Mouse (Mus musculus) v-Abl transformed pro-B cells (cell line): ENCODE measurements around the gene Itpr3.

ENCODE experiments used
- in situ Hi-C, 2 experiments: fragments of 400-800 bp; cut with MboI; formaldehyde crosslinking; loops; one replicate each; pipeline ENCODE4 v1.15.1; 2025; ENCODE audit not compliant: unreplicated experiment in 2 of 2

The Itpr3 gene

DNA sequence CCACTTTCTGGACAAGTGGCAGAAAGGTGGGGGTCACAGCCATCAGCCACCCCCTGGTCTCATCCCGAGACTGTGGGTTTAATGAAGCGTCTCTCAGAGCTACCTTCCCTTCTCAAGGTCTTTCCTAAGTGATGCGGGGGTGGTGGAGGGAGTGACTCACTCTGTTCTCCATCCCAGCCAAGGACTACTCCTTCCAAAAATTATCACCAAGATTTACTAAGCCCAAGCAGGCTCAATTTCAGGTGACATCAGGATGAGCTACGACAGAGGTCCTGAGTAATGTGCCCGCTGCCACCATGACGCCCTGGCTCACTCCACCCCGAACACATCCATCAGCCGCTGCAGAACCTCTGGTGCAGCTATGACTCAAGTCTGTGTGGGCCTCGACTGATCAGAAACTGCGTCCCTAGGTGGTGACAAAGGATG lies 74.1 kb downstream of the Itpr3 start:
- in situ Hi-C loops, result no loop called here

DNA sequence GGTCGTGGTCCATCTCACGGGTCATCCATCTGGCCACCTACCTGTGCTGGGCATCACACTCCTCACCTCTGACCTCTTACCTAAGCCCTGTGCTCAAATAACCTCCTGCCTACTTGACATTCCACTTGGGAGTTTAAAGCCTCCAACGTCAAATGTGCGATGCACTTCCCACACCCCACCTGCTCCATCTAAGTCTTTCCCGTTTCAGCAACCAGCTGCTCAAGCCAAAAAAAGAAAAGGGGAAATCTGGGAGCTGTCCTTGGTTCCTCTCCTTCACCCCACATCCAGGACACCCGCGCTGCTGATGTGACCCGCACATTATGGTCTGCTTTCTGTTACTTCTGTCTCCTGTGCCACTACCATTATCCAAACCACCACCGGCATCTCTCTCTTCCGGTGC lies 75.1 kb downstream of the Itpr3 start:
- in situ Hi-C loops, result no loop called here

DNA sequence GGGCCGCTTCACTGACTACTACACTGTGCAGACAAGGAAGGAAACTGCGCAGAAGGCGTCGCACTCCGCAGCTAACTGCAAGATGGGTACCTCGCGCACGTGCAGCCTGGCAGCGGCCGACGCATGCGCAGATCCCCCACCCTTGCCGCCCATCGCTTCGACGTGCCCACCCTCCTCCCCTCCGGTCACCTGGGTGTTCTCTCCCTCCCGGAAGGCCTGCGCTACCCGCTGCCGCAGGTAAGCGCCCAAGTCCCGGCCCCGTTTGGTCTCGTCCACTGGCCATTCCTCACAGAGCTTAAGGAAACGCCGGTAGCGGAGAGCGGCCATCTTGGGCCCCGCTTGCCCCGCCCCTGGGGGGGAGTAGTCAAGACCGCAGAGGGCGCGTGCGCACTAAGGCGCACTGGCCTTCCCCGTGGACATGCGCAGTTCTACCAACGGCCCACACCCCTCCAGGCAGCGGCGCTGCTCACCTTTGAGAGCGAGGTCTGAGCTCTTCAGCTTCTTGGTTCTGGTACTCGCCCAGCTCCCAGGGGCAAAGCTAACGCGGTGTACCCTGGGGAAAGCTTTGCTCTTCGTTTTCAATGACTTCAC lies 76.5 kb downstream of the Itpr3 start, which contains the start of gene Uqcc2:
TSS of gene Uqcc2 (minus strand) at position 366 of the 591 bp plus-strand sequence.
- in situ Hi-C loops, result no loop called here

DNA sequence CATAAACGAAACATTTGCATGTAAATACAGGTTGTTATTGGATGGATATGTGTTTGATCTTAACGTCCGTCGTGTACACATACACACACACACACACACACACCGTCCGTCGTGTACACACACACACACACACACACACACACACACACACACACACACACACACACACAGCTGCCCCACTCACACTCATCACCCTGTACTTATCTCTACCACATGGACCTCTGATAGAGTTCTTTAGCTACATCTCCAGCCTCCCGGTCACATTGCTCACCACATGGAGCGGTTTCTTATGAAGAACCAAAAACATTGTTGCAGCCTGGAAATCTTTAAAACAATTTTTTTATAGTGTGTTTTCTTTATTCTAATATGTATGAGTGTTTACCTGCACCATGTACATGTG lies 77.1 kb downstream of the Itpr3 start:
- in situ Hi-C loops, result no loop called here

DNA sequence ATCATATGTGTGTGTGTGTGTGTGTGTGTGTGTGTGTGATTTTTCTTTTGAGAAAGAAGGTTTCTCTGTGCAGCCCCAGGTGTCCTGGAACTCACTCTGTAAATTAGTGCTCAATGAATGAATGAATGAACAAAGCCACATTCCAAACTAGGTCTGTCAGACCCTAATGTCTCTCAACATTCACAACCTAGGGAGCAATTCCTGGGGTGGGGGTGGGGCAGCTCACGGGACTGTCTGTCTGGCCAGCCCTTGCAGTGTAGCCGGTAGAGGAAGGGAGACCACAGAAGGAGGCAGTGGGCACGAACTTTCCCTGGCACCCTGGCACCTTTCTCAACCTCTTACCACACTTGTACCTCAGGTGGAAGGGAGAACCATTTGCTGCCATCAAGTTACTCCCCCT lies 77.6 kb downstream of the Itpr3 start:
- in situ Hi-C loops, result no loop called here

DNA sequence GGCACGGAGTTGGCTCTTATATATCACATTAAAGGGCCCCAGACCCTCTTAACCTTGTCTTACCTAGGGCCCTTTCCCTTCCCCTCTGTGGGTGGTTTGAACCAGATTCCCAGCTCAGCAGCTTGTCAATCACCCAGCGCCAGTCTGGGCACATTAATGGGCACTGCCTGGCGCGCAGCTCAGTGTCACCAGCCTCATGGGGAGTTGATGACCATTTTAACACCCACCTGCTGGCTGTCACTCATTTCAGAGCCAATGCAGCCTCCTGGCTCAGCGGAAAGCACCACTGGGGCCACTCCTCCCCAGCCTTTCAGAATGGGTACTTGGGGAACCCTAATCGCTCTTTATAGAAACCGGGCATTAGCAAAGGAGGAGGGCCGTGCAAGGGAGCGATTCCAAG lies 81.3 kb downstream of the Itpr3 start:
- in situ Hi-C loops, result no loop called here

DNA sequence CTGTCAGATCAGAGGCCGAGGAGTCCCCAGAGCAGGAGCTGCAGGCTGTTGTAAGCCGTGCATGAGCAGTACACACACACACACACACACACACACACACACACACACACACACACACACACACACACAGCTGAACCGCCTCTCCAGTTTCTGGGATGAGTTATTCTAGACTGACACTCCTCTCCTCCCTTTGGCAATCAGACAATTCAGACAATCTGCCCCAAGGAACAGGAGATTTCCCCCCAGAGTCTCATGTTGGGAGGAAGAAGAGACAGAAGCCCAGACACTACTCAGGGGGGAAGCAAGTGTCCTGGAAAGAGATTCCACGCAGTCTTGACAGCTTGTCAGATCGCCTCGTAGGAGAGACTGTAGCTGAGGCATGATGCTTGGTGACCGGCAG lies 82.2 kb downstream of the Itpr3 start:
- in situ Hi-C loops, result no loop called here

DNA sequence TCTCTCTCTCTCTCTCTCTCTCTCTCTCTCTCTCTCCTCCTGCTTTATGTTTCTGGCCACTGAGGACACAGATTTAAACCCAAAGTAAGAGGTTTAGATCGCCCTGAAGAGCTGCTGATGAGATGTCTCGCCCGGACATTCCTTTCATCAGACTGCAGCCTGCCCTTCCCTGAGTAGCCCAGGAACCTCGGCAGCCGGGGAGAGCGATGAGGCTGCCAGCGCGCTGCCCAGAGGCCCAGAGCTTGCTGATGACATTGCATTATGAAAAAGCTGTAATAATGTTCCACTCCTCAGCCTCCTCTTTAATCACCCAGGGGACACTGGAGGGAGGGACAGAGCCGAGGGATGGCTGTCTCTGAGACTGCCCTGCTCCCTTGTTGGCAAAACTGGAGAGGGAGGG lies 83.2 kb downstream of the Itpr3 start:
- in situ Hi-C loops, result no loop called here

DNA sequence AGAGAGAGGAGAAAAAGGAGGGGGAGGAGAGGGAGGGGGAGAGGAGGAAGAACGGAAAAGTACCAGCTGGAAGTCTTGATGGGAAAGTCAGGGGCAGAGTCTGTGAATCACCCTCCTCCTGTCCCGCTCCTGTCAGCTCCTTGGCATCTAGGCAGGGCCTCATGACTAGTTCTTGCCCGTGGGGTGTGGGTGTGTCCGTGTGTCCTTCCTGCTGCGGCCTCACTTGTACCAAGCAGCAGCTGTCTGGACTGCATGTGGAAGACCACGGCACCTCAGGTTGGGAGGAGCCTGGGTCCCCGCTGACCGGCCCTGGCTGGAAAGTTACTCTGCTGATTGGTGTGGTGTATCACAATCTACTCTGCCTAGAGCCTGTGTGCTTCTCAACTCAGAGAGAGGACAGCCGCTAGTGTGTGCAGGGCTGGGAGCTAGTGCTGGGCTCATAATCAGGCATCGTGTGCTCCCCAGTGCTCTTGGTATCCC lies 84.9 kb downstream of the Itpr3 start:
- in situ Hi-C loops, result no loop called here

DNA sequence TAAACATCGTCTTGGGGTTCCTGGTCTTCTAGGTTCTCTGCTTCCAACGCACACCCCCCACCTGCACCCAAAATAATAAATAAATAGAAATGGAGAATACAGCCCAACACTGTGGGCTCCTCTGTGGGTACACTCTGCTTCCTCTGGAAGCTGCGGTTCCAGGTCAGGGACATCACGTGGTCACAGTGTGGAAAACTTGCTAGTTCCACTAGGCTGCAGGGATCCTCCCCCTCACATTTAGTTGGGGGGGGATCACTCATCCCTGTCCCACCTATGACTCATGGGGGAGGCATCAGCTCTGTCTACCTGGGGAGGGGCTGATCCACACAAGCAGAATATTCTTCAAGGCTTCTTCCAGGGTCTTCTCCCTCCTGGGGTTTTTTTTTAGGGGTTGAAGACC lies 87.0 kb downstream of the Itpr3 start:
- in situ Hi-C loops, result no loop called here

DNA sequence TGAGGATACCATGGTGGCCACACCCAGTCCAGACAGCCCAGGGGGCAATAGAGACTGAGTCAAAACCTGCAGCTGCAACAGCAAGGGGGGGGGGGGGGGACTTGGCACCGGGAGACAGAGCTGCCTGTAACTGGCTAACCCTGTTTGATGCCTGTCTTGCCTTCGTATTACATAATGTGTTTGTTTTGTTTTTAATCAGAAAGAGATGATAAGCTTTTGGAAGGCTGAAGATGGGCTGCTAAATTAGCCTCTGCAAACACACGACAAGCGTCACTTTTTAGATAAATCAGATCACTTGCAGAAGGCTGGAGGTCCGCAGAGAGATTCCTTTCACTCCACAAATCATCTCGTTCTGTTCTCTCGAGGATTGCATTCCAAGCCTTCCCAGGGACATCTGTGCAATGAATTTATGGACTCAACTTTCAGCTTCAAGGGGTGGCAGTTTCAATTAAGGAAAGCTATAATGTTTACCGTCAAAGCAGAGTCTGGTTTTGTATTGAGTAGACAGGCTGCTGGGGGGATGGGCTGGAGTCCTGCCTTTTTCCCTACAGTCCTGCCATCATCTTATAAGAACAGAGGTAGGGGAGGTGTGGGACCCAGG lies 89.3 kb downstream of the Itpr3 start:
- in situ Hi-C loops, result no loop called here

DNA sequence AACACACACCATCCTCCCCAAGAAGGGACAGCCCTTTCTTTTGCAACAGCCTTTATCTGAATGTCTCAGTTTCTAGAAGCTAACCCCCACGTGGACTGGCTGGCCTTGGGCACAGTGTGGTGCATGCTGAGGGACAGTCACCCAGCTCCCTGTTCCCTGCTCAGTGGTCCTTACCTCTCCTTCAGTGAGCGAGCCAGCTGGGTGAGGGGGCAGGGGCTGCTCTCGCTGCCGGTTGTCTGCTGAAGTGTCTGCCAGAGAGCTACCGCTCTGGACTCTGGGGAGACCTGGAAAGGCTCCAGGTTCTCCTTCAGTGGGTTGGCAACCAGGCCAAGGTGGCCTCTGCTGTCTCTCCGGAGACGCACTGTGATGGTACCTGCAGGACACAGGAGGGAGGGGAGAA lies 93.8 kb downstream of the Itpr3 start:
- in situ Hi-C loops, result no loop called here

DNA sequence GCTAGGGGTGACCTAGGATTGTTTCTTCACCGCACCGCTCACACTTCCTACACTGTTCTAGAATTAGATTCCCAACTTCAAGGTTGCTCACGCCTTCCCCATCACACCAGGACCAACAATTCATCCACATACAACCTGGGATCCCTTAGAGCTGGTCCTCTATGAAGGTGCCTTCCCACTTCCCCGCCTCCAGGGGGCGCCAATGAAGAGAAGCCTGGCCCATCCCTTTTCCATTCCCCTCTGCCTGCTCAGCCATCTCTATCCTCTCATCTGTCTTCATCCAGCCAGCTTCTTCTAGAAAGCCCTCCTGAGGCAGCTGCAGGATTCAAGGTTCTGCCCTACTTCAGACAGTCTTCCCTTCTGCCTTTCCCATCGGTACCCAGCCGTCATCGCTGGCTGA lies 94.3 kb downstream of the Itpr3 start:
- in situ Hi-C loops, result no loop called here

DNA sequence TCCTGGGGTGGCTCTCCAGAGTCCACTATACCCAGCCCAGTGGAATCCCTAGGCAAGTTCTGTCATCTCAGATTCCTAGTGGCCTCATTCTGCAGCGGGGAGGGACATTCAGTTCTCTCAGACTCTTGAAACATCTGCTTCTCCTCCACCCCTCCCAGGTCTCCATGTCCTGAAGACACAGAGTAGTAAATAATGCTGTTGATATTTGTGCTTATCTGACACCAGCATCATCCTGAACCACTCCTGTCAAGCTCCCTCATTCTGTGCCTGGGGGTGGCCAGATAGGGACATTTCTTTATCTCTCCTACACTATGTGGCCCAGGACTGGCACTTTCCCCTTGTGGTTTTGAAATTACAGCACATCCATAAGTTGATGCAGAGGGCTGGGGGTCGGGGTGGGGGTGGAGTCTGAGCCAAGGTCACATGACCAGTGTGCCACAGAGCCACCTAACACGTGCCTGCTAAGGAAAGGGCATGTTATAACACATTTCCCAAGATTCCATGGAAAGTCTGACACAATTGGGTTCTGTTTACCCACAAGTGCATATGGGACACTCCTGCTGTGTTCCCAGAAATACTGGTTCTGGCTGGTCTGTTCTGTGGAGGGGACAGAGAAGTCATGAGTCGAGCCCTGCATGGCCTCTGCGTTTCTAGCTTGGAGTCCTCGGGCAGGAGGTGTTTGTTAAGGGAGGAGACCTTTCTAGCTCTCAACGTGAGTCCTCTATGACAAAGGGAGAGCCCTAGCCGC lies 96.0 kb downstream of the Itpr3 start:
- in situ Hi-C loops, result no loop called here

DNA sequence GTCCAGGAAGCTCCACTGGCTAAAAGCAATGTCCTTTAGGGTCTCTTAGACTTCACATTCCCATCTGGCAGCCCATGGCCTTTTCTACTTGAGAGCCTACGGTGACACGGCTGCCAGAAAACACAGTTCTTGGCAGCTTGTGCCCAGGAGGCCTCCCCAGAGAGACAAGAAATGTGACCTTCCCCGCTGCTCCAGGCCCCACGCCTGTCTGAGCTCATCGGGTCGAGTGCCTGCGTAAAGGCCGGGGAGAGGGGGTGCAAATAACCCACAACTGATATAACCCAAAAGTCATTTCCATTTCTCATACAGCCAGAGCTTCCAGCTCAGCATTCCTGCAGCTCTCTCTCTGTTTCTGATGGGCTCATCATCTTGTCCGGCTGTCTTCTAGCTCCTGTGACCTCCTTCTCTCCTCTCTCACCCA lies 96.7 kb downstream of the Itpr3 start:
- in situ Hi-C loops, result no loop called here

DNA sequence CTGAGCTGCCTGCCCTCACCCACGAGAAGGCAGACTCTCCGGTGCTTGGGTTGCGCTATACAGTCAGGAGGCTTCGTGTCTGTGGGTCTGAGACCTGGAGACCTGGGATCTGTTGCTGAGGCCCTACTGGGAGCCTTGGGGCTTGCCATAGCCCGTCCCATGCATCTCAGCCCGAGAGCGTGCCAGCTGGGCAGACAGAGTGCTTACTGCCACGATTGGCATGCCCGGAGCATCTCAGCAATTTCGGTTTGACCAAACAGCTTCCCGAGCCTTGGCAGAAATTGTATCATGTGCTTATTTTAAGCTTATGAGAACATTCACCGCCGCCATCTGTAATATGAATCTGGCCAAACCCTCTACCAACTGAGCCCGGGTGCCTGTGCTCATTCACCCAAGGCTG lies 97.2 kb downstream of the Itpr3 start:
- in situ Hi-C loops, result no loop called here

DNA sequence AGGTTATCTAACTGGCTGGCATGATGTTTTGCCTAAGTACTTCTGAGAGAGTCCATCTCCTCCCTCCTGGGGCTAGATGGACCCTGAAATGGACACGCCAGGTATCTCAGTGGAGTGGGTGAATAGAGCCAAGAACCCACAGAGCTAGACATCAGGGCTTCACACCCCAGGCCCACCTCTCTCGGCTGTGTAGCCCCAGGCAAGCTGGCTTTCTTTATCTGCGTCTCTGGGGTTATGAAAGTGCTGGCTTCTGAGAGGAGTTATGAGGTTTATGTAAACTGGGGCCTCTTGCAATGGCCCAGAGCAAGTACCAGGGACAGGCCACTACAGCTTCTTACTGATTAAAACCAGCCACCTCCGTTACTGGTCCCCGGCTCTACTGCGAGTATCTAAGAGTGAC lies 97.8 kb downstream of the Itpr3 start:
- in situ Hi-C loops, result no loop called here

DNA sequence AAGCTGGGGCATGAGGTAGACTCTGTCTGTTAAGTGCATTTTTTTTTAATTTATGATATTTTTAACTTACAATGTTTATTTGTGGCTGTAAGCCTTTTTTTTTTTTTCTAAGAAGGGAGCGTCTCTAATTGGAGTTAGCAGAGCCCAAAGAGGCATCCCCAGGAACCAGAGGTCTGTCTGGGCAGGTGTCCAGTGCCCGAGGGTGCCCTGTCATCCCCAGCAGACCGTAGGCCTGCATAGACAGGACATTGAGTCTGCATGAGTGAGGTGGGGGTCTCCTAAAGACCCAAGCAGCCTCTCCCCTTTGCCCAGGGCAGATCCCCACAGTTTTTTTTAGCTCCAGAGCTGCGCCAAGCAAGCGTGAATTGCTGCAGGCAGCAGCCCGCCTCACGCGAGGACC lies 98.6 kb downstream of the Itpr3 start:
- in situ Hi-C loops, result no loop called here

DNA sequence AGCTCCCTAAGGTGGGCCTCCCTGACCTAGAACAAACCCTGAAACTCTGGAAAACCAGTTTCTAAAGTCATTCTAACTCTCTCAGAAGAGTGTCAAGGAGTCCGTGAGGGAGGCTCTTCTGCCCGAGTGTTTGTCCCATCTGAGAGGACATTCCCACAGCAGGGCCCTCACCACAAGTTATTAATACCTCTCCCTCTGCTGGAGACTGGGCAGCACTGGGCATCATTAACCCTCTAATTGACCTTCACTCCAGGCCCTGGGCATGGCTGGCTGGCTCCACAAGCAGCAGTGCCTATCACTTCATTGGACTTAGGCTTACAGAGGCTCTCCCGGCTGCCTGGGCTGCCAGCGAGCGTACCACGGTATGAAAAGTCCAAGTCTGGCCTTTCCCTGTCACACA lies 101.3 kb downstream of the Itpr3 start:
- in situ Hi-C loops, result no loop called here

DNA sequence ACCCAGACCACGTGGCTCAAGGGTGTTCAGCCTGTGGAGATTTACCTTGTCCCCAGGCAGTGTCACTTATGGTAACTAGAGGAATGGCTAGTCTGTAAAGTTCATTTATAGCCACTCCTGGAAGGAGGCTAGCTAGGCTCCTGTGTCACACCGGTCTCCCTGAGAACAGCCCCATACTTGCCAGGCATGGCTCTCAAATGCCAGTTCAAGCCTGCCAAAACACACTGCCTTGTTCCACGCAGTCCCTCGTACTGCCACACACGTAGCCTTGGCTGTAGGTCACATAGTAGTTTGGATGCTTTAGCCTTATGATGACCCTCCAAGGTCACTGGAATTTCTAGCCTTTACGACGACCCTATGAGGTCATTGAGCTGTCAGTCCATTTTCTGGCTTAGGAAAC lies 102.1 kb downstream of the Itpr3 start:
- in situ Hi-C loops, result no loop called here

DNA sequence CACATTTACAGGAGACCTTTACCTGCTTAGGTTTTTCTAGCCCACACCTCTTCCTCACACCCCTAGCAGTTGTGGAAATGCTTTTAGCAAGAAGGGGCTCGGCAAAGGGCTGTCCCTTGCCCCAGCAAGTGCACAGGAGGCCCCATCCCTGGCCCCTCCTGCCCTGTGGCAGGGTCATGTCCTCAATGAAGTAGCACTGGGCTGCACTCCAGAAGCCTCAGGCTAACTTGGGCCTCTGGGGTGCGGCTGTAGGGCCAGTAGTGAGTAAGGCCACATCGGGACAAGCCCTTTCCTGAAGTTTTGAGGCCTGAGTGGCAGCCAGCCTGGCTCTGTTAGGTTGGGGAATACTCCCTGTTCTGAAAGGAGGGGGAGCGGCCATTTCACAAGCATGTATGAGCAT lies 103.8 kb downstream of the Itpr3 start:
- in situ Hi-C loops, result no loop called here
